Mouse (Mus musculus) megakaryocyte, embryonic 14.5 days (primary cell): ENCODE data around the gene H1foo.

Experiments used
- FLI1 ChIP-seq: IDR thresholded peaks from 2 replicates; pipeline ENCODE4 v1.6.1; 2012; ENCODE audit warnings: low read length, inconsistent platforms, mixed read lengths
- GATA1 ChIP-seq: IDR thresholded peaks from 3 replicates; pipeline ENCODE4 v1.6.1; 2012; ENCODE audit warnings: mixed read lengths, low read length, inconsistent platforms, borderline replicate concordance

- TF ChIP-seq GATA1 (no peak), FLI1 (no peak)
Observed at GRCm38 (mm10) chr6:115935544-115935943, 9.2 kb upstream of the H1foo start.
